Mouse (Mus musculus): ENCODE data around the gene Tkfc.

Tkfc gene

GRCm38 (mm10) chr19:10605293-10605900, at the start of gene Tkfc, which contains the start of gene Ddb1:
Gene Tkfc, minus strand, starts transcription at chr19:10605654.
Gene Ddb1, plus strand, starts transcription at chr19:10605327.
- peak; percentile 99 for DNase-seq

GRCm38 (mm10) chr19:10648156-10648555, 42.7 kb upstream of the Tkfc start:
- no peak for DNase-seq

DNA sequence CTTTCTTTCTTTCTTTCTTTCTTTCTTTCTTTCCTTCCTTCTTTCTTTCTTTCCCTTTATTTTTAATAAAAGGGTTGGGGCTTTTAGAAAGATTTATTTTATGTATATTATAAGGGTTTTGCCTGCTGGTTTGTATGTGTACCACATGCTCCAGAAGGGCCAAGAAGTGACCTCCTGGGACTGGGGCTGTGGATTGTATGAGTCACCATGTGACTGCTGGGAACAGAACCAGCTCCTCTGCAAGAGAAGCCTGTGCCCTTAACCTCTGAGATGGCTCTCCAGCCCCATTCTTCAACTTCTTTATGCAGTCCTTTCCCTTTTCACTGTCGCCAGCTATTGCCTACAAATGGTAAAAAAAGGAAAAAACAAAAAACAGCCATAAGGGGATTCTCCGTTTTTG, 40.2 kb upstream of the Tkfc start:
- no peak for DNase-seq

- peak; percentile 11 for DNase-seq
These were observed 35.3 kb upstream of the Tkfc start for GRCm38 (mm10) chr19:10640589-10641378.

DNA sequence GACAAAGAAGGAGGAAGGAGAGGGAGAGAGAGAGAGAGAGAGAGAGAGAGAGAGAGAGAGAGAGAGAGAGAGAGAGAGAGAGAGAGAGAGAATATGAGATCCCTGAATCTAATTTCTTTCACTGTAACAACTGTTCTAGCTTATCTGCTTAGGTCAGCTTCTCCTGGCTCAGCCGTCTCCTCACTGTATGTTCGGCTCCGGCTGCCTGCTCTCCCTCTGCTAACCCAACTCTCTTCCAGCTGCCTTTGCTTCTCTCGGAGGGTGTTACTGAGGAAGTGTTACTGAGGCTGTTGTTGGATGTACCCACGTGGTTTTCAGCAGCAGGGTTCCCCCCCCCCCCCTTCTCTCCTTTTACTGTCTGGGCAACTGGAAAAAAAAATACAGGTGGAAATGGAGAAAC, 34.6 kb upstream of the Tkfc start:
- DNase-seq, result peak; percentile 19

GRCm38 (mm10) chr19:10637840-10638239, 32.4 kb upstream of the Tkfc start:
- no peak for DNase-seq

DNA sequence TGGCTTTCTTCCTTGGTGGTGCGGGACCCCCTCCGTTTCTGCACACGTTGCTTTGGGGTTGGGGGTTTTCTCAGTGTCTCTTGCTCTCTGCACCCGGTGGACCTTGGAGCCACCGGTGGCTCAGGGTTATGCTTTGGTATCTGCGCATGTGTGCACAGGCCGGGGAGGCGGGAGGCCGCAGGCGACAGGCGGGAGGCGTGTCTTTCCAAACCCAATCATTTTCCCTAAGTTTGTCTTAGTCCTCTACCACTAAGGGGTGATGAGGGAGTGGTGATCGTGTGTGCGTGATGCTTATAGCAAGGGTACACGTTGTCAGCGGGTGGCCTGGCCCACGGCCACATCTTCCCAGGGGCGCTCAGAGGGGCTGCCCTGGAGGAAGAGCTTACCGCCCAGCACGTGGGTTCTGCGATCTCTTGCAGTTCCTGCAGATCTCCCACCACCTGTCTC, 29.4 kb upstream of the Tkfc start:
- peak; percentile 68 for DNase-seq

DNA sequence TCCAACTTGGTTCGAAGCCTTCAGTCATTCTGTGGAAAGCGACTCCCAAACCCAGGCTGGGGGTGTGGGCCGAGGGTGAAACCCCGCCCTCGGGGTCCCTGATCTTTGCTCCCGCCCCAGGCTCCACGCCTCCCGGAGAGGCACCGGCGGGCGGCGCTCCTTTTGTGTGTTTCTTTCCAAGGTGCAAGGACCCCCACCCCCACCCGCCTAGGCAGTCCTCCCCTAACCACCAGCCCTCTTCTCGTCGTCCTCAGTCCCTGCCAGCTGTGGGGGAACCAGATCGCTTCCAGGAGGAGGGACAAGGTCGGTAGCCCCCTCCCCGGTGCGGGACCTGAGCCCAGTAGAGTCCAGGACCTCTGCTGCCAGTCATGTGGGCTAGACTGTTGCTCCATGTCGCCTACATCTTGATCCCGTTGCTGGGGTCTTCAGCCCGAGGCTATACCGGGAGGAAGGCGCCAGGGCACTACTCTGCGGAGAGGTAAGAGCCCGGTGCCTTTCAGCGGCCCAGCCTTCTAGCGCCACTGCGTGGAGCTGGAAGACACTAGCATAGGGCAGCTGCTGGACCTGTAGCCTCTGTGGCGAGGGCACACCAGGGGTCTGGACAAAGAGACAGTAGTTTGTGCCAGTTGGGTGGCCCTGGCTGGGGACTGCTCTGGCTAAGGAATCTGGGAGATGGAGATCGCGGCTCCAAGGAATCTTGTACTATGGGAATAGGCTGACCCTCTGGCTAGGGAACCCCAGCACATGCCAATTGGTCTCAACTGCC, 28.8 kb upstream of the Tkfc start, which contains the start of gene Vwce:
TSS of gene Vwce (plus strand) at position 108 of the 766 bp plus-strand sequence.
- DNase-seq, result peak; percentile 76

- peak; percentile 61 for DNase-seq
These were observed 3.3 kb upstream of the Tkfc start for GRCm38 (mm10) chr19:10608573-10609240.

GRCm38 (mm10) chr19:10605901-10606622, 608 bp upstream of the Tkfc start:
- no peak for DNase-seq

DNA sequence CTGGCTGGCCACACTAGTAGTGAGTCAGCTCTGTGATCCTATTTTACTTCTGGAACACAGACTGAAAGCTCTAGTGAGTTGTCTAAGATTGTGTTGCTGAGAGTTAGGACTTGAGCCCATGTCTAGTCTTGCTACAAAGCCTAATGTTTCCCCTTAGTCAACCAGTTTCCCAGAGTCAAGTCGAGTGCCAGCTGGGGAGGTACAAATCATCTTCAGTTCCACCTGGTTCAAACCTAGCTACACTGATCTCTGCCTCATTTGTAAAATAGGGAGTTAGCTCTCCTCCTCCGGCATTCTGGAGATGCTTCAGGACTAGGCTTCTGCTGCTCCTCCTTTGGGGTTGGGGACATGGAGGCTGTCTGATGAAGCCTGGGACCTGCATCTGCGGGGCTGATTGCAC, 920 bp downstream of the Tkfc start:
- peak; percentile 4 for DNase-seq

DNA sequence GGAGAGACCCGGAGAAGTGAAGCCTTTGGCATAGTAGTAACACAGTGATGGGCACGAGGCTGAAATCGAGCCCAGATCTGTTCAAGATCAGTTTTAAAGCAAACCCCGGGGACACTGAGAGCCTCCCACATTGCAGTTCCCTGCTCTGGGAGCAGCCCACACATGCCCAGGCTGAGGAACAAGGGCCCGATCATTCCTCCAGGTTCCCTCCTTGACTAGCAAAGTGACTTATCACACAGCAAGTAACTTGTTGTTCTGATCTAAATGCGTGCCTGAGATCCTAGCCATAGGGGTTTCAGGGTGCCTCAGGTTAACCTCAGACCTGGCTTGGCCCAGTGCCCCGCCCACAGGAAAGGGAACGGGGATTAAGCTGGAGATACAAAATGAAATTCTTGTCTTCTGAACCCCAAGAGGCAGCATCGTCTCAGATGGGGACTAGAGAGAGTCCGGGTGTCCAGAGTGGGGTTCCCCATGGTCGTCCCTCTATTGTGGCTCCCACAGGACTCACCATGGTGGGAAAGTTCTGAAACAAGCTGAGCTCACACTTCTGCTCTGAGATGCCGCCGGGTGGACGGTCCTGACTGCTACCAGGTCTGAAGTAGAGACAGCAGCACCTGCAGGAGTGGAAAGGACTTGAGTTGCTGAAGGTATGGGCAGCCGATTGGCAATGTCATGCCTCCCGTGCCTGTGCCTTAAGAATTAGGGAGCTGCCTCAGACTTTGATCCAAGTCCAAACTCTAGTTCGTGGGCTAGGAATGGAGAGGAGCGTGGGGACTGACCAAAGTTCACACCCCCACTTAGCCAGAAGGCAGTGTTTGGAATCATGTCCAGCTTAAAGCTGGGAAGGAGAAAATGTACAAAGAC, 1.6 kb downstream of the Tkfc start:
- DNase-seq, result no peak

- DNase-seq, result peak; percentile 92
These were observed 2.7 kb downstream of the Tkfc start for GRCm38 (mm10) chr19:10602787-10603186.

GRCm38 (mm10) chr19:10602247-10602769, 3.1 kb downstream of the Tkfc start:
- DNase-seq, result no peak

DNA sequence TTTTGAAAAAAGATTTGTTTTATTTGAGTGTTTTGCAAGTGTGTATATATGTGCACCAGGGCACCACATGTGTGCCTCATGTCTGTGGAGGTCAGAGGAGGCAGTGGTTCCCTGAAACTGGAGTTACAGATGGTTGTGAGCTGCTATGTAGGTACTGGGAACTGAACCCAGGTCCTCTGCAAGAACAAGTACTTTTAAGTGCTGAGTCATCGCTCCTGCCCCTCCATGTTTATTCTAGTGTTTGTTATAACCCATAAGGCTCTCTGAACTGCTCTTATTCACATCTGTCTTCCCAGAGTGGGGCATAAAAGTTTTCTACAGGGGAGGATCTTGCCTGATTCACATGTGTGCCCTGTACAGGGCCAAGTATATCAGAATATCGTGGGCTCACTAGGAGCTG, 5.8 kb downstream of the Tkfc start:
- no peak for DNase-seq

- peak; percentile 15 for DNase-seq
These were observed 7.3 kb downstream of the Tkfc start for GRCm38 (mm10) chr19:10598188-10598587.

DNA sequence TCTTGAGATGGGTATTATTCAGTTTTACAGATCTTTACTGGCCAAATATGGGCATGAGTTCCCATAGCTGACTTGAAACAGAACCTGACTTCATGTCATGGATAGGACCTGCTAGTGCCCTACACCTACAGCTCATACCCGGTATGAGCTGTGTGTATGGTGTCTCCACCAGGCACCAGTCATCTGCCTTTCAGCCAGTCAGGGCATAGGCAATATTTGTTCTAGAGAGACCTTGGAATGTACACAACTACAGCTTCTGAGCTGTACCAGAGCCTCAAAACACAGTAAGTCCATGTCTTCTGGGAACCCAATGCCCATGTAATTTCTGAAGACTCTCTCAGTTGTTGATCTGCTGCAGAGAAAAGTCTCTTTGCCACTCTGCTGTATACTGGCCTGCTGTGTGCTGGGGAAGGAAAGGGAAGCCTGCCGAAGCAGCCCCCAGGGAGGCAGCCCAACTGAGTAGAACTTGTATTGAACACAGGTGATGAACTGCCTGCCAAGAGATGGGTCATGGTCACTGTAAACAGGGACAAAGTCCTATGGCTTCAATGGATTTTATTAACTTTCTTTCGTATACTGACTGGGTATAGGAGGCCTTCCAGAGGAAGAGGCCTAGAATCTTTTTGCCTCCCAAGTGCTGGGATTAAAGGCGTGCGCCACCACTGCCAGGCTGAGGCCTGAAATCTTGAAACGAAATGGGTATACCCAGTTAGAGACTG, 13.6 kb downstream of the Tkfc start:
- DNase-seq, result no peak

- DNase-seq, result no peak
These were observed 15.2 kb downstream of the Tkfc start for GRCm38 (mm10) chr19:10590301-10590700.

GRCm38 (mm10) chr19:10589127-10589857, 16.2 kb downstream of the Tkfc start:
- no peak for DNase-seq

- DNase-seq, result no peak
These were observed 18.2 kb downstream of the Tkfc start for GRCm38 (mm10) chr19:10587231-10587630.
